Mouse (Mus musculus): ENCODE data around the gene Osbpl3. TPM values are rescaled to one million over a fixed set of nuclear protein-coding genes. Genes with fewer than 3 reads are reported as not detected.

The Osbpl3 gene
- 100 to 1,000 TPM in 7 of 26 experiments, 10 to 100 TPM in 19; 21.8 to 525 (median 68.2) TPM for total RNA-seq (2018; cell fraction: chromatin; rRNA removed)
- 10 to 100 TPM in 14 of 26 experiments, 1 to 10 TPM in 12; 5.2 to 58.1 (median 15.3) TPM for total RNA-seq (2018; cell fraction: cytosol; rRNA removed)
- 100 to 1,000 TPM in 6 of 26 experiments, 10 to 100 TPM in 20; 15.5 to 309 (median 53.5) TPM for total RNA-seq (2018; cell fraction: nucleus; rRNA removed)
- polyA plus RNA-seq (2018): 4.4 to 14.6 TPM (median 4.7 TPM) in 3 replicates

DNA sequence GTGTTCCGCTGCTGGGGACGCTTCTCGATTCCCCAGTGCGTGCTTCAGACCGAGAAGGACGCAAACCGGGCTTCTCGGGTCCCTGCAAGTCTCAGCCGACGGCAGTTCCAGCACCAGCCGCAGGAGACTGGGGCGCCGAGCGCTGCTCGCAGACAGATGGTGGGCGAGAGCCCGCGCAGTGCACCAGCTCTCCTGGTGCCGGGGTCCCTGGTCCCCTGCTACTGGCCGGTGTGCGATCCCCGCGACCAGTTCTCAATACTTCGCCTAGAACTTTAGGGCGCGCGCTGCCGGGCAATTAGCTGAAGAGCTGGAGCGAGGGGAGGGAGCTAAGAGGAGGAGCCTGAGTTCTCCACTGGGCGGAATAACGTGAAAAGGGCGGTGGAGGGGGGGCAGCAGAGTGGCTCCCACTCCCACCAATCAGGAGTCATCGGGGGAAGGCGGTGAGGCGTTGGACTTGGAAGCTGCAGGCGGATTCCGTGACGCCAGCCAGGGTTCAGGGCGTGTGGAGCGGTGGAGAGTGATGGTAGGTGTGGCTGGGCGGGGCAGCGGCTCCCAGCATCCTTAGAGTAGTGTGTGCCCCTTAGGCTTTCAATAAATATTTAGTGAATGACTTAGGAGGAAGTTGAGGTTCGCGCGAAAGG is at the start of gene Osbpl3:
TSS of gene Osbpl3 (minus strand) at position 373 of the 641 bp plus-strand sequence.
- Histone ChIP-seq H3K27ac (peak within 1 kb of the TSS; percentile 66), H3K79me2 (ENCODE audit: inconsistent target) (peaks cover 31% of the 10 kb centered on the region), H3K36me3 (ENCODE audit: inconsistent target) (no peaks in the 10 kb centered on the region), H3K4me3 (ENCODE audit: inconsistent target) (peak within 1 kb of the TSS; percentile 81)
- WGBS (ENCODE audit: missing documents): under 1% methylated on average over 45 of the region's 45 CpGs

DNA sequence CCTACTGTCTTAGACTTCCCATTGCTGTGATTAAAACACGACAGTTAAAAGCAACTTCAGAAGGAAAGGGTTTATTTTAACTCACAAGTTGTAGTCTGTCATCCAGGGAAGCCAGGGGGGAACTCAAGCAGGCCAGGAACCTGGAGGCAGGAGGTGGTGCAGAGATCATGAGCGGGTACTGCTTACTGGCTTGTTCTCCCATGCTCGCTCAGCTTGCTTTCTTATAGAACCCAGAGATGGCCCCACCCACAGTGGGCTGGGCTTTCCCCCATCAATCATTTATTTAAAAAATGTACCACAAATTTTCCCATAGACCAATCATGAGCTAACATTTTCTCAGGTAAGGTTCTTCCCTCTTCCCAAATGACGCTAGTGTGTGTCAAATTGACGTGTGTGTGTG is 49.5 kb upstream of the Osbpl3 start:
- no peak overlapping the region for H3K4me3 ChIP-seq (ENCODE audit: inconsistent target)
- no peaks in the 10 kb centered on the region for H3K79me2 ChIP-seq (ENCODE audit: inconsistent target)
- H3K36me3 ChIP-seq (ENCODE audit: inconsistent target): no peaks in the 10 kb centered on the region
- no peak overlapping the region for H3K27ac ChIP-seq
- WGBS (ENCODE audit: missing documents): 96% methylated on average over 4 of the region's 5 CpGs

DNA sequence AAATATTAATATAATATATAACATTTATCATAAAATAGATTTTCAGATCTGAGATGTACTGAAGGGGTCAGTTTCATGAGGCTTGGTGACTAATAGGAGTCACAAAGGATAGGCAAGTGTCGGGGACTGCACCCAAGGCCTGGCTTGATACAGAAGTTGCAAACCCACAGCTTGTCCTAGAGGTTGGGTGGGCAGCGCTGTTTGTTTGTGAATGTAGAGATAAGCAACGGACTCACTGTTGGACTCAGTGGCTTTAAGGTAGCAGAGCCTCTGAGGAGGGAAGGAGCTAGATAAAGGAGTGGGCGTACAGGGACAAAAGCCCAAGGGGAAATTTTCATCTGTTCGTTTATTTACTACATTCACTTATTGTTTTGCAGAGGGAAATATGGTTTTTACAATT is 48.7 kb upstream of the Osbpl3 start:
- 100% methylated on average over 3 of the region's 5 CpGs for WGBS (ENCODE audit: missing documents)
- Histone ChIP-seq H3K27ac (no peak overlapping the region), H3K36me3 (ENCODE audit: inconsistent target) (no peaks in the 10 kb centered on the region), H3K79me2 (ENCODE audit: inconsistent target) (no peaks in the 10 kb centered on the region), H3K4me3 (ENCODE audit: inconsistent target) (no peak overlapping the region)

DNA sequence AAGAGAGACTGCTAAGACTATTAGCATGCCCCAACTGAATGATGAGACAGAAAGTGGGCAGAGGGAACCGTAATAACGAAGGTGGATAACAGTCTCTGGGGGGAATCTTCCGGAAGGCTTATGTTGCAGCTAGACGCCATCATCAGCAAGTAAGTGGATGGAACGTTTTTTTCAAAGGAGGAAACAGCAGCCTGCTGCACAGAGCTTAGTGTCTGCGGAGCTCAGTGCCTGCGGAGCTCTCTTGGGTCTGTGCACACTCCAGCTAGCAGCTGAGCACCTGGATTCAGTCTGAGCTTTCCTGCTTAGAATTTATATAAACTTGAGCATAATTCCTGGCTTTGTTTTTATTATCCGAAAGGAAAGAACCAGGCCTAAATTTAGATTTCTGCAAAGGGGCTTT is 47.8 kb upstream of the Osbpl3 start:
- whole genome bisulfite sequencing (ENCODE audit: missing documents): 80% methylated on average over 8 of the region's 8 CpGs

DNA sequence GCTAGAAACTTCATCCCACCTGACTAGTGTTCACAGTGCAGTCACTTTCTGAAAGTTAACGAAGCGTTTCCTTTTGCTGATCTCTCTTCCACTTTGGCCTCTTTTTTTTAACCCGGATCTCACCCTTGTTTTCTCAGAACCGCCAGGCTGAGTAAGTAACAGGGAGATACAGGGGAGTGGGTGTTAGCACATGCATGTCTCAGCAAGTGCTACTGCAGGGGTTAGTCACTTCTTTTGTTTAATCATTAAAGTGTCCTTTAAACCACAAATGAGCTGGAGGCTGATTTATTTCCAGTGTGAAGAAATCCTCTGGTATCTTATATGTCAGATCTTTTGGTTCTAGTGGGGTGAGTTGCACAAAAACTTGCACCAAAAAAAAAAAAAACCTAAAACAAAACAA is 47.0 kb upstream of the Osbpl3 start:
- Histone ChIP-seq H3K79me2 (ENCODE audit: inconsistent target) (no peaks in the 10 kb centered on the region), H3K36me3 (ENCODE audit: inconsistent target) (no peaks in the 10 kb centered on the region), H3K27ac (no peak overlapping the region), H3K4me3 (ENCODE audit: inconsistent target) (no peak overlapping the region)
- 83% methylated on average over 4 of the region's 4 CpGs for WGBS (ENCODE audit: missing documents)

More for the DNA sequence above, 47.8 kb upstream of the Osbpl3 start:
- Histone ChIP-seq H3K4me3 (ENCODE audit: inconsistent target) (no peak overlapping the region), H3K36me3 (ENCODE audit: inconsistent target) (no peaks in the 10 kb centered on the region), H3K27ac (no peak overlapping the region), H3K79me2 (ENCODE audit: inconsistent target) (no peaks in the 10 kb centered on the region)

DNA sequence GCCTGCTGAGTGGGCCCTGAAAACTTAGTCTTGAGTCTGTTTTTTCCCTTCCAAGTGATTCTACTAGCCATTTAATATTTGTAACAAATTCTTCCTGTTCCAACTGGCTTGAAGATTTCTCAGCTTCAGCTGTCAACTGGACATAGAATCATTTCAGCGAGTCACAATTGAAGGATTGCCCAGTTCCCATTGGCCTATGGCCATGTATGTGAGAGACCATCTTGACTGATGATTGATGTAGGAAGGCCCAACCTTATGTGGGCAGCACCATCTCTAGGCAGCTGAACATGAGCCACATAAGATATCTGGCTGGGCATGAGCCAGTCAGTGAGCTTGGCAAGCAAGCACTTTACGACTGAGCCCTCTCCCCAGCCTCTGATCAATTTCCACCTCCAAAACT is 42.3 kb upstream of the Osbpl3 start:
- no peak overlapping the region for H3K4me3 ChIP-seq (ENCODE audit: inconsistent target)
- no peaks in the 10 kb centered on the region for H3K36me3 ChIP-seq (ENCODE audit: inconsistent target)
- WGBS (ENCODE audit: missing documents): 97% methylated on average over 2 of the region's 2 CpGs
- H3K27ac ChIP-seq: no peak overlapping the region
- no peaks in the 10 kb centered on the region for H3K79me2 ChIP-seq (ENCODE audit: inconsistent target)

DNA sequence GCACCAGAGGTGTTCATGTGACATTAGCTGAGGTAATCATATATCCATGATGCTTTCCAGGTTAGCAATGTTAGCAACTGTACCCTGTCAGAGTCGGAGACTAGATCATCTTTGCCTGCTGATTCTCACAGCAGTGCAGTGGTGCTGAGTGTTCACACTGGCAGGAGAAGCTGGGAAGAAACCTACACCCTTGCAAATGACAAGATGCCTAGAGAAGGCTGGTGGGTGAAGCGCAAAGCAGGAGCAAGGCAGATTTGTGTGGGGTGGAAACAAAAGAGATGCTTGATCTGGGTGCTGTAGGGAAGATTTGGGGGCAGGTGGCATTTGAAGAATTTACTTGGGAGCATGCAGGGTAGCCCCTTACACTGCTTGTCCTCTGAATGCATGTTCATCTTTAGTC is 34.5 kb upstream of the Osbpl3 start:
- H3K4me3 ChIP-seq (ENCODE audit: inconsistent target): no peak overlapping the region
- no peaks in the 10 kb centered on the region for H3K79me2 ChIP-seq (ENCODE audit: inconsistent target)
- WGBS (ENCODE audit: missing documents): 100% methylated on average over 2 of the region's 2 CpGs
- H3K27ac ChIP-seq: no peak overlapping the region
- no peaks in the 10 kb centered on the region for H3K36me3 ChIP-seq (ENCODE audit: inconsistent target)

DNA sequence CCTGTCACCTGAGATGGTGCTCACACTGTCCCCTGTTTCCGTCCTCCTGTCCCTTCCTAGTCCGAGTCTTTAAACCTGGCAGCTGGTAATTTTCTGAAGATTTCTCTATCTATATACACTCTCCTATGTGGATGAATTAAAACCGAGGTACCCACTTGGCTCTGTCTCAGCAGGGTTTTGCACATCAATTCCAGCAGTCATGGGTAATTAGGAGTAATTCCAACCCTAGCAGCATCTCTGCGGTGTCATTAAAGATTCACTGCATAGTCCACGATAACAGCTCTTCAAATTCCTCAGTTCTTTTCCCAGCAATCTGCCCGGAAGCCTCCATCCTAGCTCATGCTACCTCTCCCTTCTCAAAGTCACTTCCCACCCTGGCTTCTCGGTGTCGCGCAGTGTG is 33.4 kb upstream of the Osbpl3 start:
- H3K27ac ChIP-seq: no peak overlapping the region
- WGBS (ENCODE audit: missing documents): 90% methylated on average over 9 of the region's 9 CpGs
- H3K36me3 ChIP-seq (ENCODE audit: inconsistent target): no peaks in the 10 kb centered on the region

DNA sequence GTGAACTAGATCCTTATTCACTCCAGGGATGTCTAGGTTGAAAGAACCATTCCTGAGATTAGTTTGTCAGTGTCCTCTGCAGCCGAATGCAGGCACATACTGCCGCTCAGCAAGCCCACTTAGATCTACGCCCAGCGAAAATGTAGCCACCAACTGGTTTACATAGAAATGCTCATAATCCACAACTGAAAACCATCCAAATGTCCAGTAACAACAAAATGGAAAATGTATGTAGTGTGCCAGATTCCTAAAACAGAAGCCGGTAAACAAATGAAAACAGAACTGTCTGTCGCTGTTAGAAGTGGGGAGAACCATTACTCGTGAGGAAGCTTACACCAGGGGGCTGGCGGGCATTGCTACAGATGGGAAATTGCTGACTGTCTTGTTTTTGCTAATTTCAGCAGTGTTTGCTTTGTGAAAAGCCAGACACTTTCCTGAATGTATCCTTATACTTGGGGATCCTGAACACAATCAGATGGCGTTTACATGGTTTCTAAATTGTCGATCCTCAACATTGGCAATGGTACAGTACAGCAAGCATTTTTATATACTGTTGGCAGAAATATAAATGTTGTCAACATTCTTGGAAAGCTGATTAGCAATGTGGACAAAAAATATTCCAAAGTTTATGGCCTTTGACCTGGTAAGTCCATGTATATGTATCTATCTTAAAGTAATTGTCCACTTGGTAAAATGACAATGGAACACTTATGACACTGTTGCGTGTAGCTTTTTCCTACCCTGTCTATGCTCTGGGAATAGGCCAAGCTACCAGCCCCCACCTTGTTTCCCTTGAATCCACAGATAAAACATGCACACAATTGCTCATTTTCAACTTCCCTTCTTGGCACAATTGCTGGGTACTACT is 30.3 kb upstream of the Osbpl3 start:
- Histone ChIP-seq H3K27ac (no peak overlapping the region), H3K79me2 (ENCODE audit: inconsistent target) (no peaks in the 10 kb centered on the region), H3K4me3 (ENCODE audit: inconsistent target) (no peak overlapping the region), H3K36me3 (ENCODE audit: inconsistent target) (no peaks in the 10 kb centered on the region)
- 92% methylated on average over 11 of the region's 11 CpGs for WGBS (ENCODE audit: missing documents)

More for the DNA sequence above, 33.4 kb upstream of the Osbpl3 start:
- Histone ChIP-seq H3K79me2 (ENCODE audit: inconsistent target) (no peaks in the 10 kb centered on the region), H3K4me3 (ENCODE audit: inconsistent target) (no peak overlapping the region)

DNA sequence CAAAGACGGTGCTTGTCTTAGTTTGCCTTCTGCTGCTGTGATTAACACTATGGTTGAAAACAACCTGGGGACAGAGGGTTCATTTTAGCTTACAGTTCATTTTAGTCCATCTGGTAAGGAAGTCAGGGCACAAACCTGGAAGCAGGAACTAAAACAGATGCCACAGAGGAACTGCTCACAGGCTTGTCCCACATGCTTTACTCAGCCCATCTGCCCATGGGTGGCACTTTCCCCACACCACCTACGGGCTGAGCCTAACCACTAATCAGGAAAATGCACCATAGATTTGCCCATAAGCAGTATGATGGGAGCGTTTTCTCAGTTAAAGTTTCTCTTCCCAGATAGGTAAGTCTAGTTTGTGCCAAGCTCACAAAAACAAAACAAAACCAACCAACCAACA is 27.4 kb upstream of the Osbpl3 start:
- WGBS (ENCODE audit: missing documents): 77% methylated on average over 3 of the region's 3 CpGs
- no peaks in the 10 kb centered on the region for H3K79me2 ChIP-seq (ENCODE audit: inconsistent target)
- no peak overlapping the region for H3K27ac ChIP-seq
- H3K36me3 ChIP-seq (ENCODE audit: inconsistent target): no peaks in the 10 kb centered on the region
- H3K4me3 ChIP-seq (ENCODE audit: inconsistent target): no peak overlapping the region

DNA sequence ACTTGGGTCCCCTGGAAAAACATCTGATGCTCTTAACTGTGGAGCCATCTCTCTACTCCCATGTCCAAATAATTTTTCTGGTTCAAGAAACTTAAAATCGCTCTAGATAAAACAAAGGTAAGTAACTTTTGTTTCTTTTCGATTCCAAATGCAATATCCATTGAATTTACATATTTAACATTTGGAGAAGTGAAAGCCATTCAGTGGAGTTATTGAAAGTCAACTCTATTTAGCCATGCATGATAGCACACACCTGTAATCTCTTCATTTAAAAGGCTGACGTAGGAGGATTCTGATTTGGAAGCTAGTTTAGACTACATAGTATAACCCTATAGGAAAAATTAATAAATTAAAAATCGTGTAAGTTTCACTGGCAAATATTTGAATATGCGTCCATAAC is 25.5 kb upstream of the Osbpl3 start:
- Histone ChIP-seq H3K4me3 (ENCODE audit: inconsistent target) (no peak overlapping the region), H3K79me2 (ENCODE audit: inconsistent target) (no peaks in the 10 kb centered on the region), H3K27ac (no peak overlapping the region), H3K36me3 (ENCODE audit: inconsistent target) (no peaks in the 10 kb centered on the region)
- WGBS (ENCODE audit: missing documents): 94% methylated on average over 5 of the region's 5 CpGs

DNA sequence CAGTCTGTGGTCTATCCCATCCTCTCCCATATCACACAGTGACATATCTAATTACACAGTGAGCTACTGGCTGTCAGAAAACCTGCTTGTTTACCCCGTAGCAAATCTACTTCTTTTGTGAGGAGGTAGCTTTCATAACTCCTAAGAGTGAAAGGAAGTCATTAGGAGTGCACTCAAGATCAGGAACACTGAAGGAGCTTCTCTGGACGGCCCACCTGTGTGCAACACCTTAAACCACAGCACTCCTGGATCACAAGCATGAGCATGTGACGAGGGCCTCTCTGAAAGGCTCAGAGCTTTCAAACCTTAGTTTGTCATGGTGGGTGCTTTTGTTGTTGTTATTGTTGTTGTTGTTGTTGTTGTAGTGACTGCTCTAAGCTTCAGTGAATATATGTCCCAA is 10.4 kb upstream of the Osbpl3 start:
- no peaks in the 10 kb centered on the region for H3K36me3 ChIP-seq (ENCODE audit: inconsistent target)
- no peak overlapping the region for H3K4me3 ChIP-seq (ENCODE audit: inconsistent target)
- 89% methylated on average over 3 of the region's 3 CpGs for WGBS (ENCODE audit: missing documents)
- no peak overlapping the region for H3K27ac ChIP-seq
- no peaks in the 10 kb centered on the region for H3K79me2 ChIP-seq (ENCODE audit: inconsistent target)

DNA sequence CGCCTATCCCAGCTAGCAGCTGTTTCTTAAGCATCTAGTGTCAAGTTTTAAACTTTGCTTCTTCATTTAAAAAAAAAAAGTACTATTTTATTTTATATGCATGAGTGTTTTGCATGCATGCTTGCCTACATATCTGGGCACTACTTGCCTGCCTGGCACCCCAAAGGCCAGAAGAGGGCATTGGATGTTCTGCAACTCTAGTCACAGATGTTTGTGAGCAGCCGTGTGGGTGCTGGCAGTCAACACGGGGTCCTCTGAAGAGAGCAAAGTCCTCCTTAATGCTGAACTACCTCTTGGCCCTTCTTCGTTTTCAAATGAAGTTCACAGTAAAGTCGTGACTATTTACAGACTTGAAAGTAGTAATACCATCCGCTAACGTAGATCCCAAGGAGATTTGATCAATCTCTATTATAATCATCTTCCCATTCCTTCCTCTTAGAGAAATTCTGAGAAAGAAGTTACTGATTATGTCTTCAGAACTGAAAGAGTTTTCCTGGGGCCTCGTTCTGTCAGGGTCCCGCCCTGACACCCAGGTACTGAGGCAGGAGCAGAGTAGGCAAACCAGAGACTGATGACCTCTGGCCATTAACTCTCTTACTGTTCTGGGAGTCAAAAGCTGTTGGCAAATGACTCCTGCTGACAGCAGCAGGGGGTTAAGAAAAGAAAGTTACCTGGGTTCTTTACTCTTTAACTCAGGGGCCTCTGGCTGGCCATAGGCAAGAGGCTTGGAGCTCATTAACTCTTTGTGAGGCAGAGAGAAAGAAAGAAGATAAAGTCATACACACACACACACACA is 8.9 kb upstream of the Osbpl3 start:
- H3K79me2 ChIP-seq (ENCODE audit: inconsistent target): no peaks in the 10 kb centered on the region
- H3K27ac ChIP-seq: no peak overlapping the region
- WGBS (ENCODE audit: missing documents): 96% methylated on average over 9 of the region's 9 CpGs
- no peak overlapping the region for H3K4me3 ChIP-seq (ENCODE audit: inconsistent target)
- no peaks in the 10 kb centered on the region for H3K36me3 ChIP-seq (ENCODE audit: inconsistent target)

DNA sequence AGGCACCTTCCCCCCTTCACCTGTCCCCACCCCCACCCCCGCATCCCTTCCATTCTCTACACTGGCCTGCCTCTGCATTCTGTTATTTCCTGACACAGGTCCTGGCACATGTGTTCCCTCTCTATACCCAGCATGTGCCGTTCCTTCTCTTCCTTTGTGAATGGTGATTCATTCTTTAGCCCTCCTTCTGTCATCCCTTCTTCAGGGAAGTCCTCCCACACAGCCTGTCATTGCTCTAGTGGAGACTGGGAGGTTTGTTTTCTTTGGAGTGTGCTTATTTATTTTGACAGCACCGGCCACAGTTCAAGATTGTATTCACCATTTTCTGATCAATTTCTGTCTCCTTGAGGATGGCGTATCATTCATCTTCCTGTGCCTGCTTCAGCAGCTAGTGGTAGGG is 6.0 kb upstream of the Osbpl3 start:
- WGBS (ENCODE audit: missing documents): 89% methylated on average over 4 of the region's 4 CpGs
- Histone ChIP-seq H3K79me2 (ENCODE audit: inconsistent target) (no peaks in the 10 kb centered on the region), H3K4me3 (ENCODE audit: inconsistent target) (no peak overlapping the region), H3K27ac (no peak overlapping the region), H3K36me3 (ENCODE audit: inconsistent target) (no peaks in the 10 kb centered on the region)
